Mouse (Mus musculus): ENCODE data around the gene Trex2.
"Not testable (repeated sequence)": the region's sequence is repeated elsewhere in the genome, so short reads cannot be mapped to it uniquely, and the experiment has no call there.

Trex2 gene

DNA sequence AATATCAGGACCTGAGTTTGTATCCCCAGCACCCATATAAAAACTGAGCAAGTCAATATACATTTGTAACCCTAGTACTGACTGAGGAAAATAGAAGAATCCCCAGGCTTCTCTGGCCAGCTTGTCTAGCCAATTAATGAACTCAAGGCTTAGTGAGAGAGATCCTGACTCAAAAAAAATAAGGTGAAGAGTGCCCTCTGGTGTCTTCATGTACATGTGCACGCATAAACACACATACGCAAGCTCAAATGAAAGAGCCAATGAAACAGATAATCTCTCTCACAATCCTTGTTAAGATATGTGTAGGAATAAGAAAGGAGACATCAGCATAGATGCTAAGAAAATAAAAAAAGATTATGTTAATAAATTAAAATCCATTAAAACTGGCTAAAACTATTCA lies 5.1 kb downstream of the Trex2 start:
- peak; percentile 14 for DNase-seq (ENCODE audit: low read depth, low spot score)

DNA sequence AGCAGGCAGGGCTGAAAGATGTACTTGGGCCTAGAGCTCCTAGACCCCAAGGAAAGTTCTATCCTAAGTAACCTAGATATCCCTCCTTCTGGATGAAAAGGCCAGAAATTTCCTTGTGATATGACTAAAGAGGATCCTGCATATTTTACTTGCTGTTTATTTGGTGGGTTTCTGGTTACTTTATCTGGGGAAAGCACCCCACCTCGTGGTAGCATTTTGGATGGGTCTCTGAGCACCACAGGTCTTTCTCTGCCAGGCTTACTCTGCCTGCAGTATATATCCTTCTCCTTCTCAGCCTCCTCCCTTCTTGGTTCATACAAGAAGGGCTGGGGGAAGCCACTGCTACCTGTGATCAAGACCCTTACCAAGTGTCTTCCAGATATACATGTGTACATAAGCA lies 22.4 kb downstream of the Trex2 start:
- no peak for DNase-seq (ENCODE audit: low read depth, low spot score)

DNA sequence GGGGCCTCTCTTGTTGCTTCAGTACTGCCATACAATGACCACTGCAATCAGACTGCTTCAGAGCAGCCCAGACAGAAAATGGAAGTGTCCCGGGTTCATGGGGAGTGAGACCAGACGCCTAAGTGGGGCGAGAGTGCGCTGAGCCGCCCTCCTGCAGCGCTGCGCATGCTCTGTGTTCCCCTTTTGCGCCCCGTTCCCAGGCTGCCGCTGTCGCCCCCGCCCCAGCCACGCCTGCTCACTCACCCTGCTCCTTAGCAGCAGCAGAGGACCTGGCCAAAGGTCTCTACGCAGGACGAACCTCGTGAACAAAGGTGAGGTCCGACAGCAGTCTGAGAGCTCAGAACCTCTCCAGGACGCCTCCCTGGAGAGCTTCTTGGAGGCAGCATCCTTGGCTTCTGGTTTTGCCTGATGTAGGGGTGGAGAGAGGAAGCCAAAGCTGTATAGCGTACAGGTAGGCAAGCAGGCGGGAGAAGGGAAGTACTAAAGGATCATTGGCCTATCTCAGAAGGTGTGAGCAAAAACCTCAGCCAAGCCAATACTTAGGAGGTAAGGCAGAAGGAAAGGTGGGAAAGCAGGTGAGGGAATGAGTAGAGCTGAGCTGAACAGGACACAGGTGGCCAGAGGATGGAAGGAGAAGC lies 24.1 kb downstream of the Trex2 start, which contains the start of gene Zfp92:
TSS of gene Zfp92 (plus strand) at position 217 of the 638 bp plus-strand sequence.
- DNase-seq (ENCODE audit: low read depth, low spot score) = no peak

DNA sequence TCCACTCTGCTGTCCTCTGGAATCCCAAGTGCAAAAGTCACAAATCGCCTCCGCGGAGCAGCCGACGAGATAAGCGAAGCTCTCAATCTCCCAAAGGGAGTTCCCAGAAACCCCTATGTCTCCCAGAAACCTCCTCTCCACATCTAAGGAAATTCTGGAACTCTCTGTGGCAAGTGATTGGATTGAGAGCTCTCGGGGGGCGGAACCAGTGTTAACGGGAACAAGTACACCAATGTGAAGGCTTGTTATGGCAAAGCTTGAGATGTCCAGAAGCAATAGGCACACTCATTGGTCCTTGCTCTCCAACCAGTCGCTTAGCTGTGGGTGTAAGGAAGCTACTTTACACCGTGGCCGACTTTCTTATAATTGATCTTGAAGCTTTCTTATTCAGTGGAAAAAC lies 33.5 kb downstream of the Trex2 start:
- DNase-seq (ENCODE audit: low read depth, low spot score) = no peak

DNA sequence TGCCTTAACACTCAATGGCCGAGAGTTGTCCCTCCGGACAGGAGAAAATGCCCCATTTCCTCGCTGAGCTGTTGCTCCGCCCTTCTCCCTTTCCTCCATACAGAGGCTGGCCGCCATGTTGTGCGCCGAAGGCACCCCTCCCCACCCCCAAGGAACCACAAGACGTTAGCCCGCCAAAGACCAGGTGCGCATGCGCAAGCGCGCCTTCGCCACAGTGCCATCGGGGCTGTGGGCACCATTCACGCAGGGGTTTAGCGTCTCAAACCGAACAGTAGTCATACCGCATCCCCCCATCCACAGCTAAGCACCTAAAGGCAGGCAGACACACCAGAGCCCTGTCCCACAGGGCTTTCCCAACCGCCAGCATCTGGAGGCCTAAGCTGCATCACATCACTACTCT lies 34.2 kb downstream of the Trex2 start:
- no peak for DNase-seq (ENCODE audit: low read depth, low spot score)

DNA sequence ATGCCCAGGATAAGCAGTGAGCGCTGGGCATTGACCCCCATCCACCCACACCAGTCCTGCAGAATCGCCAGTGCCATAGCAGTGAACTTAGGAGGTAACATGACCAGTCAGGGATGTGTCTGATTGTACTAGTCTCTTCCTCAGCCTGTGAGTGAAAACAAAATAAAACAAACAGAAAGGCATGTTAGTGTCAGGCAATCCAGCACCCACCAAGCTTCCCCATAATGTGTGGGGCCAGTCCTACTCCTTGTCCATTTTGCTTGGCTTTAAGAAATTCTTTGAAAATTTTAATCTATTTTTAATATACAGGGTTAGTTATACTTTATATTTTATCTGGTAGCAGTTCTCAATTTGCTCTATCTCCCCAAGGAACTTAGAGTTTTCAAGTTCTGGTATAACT lies 36.5 kb downstream of the Trex2 start, which contains the start of gene Gm18336:
TSS of gene Gm18336 (minus strand) at position 101 of the 400 bp plus-strand sequence.
- DNase-seq (ENCODE audit: low read depth, low spot score) = not testable (repeated sequence)

DNA sequence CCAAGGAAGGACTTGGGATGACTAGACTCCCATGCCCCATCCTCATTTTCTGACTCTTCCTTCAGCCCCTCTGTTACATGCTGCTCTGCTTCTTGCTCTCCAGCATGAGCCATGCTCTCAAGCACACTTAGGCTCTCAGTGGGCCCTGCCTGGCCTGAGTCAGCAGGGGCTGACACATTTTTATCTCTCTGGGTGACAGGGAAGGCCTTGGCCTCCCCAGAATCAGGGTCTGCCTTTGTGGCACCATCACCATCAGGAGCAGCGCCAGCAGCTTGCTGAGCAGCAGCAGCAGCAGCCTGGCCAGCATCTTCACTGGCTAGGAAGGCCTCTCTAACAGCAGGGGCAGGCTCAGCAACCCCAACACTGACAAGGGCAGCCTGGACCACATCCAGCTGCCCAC lies 38.7 kb downstream of the Trex2 start:
- DNase-seq (ENCODE audit: low read depth, low spot score) = no peak

DNA sequence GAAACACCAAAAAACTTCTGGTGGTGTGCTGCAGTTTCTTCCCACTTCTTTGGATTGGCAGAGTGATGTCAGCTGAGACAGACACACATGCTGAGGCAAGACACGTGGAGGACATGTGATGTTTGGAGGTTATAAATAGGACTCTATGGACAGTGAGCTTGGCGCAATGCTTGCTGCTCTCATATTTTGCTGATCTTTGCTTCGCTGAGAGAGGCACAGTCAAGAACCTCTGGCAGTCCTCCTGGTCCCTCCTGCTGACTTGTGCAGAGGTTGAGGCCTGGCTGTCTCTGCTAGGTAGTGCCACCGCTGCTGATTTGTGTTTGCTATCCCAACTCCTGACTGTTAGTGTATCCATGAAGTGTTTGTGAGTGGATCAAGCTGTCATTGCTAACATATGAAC lies 43.7 kb downstream of the Trex2 start:
- DNase-seq (ENCODE audit: low read depth, low spot score) = peak; percentile 85

DNA sequence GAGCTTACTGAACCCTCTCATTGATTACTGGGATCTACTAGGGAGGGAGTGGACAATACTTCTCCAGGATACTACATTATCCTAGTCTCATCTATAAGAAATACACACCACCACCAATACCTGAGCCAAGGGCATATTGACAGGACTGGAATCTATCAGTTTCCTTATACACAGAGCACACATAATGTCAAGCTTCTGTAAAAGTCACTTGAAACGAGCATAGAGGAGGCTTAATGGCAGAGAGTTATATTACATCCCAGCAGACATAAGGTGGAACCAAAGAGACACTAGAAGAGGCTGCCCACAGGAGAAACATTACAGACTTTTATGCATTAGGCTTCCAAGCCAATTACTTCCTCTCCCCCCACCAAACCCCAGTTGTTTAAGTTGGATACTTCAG lies 50.2 kb downstream of the Trex2 start:
- no peak for DNase-seq (ENCODE audit: low read depth, low spot score)

DNA sequence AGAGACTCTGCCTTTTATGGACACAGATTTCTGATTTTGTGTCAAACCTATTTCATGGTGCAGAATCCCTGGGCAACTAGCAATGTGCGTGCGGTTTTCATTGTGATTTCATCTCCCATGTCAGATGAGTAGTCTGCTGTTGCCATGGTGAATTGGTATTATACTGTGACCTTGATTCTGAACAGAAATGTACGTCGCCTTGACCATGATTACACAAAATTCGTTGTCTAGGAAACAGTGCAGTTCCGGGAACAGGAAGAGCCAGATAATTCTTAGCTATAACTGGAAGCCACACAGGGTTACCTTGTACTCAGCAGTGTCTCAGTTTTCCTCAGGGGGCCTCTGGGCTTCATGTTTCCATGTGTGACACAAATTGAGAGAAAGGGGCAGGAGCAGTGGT lies 50.7 kb downstream of the Trex2 start:
- DNase-seq (ENCODE audit: low read depth, low spot score) = no peak
